Mouse (Mus musculus): ENCODE results near the gene Ulk1.

Ulk1 gene

GRCm38 (mm10) chr5:110772945-110773344 lies 37.0 kb downstream of the Ulk1 start:
- in situ Hi-C loops (cut with MboI; ENCODE audit: unreplicated experiment in 2 of 2), result loop anchor here in 1 of 2 experiments (25.0 kb wide), 1 partner anchor 1211 kb away; the partner anchor contains the start of gene Crlf2

GRCm38 (mm10) chr5:110770448-110771158 lies 39.3 kb downstream of the Ulk1 start, which contains the start of gene Ep400:
Gene Ep400 (minus strand): TSS chr5:110770717.
- in situ Hi-C loops (cut with MboI; ENCODE audit: unreplicated experiment in 2 of 2), result loop anchor here in 1 of 2 experiments (25.0 kb wide), 1 partner anchor 1208 kb away; the partner anchor contains the start of gene Crlf2

- in situ Hi-C loops (cut with MboI; ENCODE audit: unreplicated experiment in 2 of 2), result loop anchor here in 1 of 2 experiments (25.0 kb wide), 1 partner anchor 1208 kb away; the partner anchor contains the start of gene Crlf2
Measured at GRCm38 (mm10) chr5:110770031-110770445, 39.9 kb downstream of the Ulk1 start.

GRCm38 (mm10) chr5:110769272-110769671 lies 40.6 kb downstream of the Ulk1 start:
- in situ Hi-C loops (cut with MboI; ENCODE audit: unreplicated experiment in 2 of 2), result loop anchor here in 1 of 2 experiments (25.0 kb wide), 1 partner anchor 1207 kb away; the partner anchor contains the start of gene Crlf2

- in situ Hi-C loops (cut with MboI; ENCODE audit: unreplicated experiment in 2 of 2), result loop anchor here in 1 of 2 experiments (25.0 kb wide), 1 partner anchor 1202 kb away; the partner anchor contains the start of gene Crlf2
Measured at GRCm38 (mm10) chr5:110763890-110764289, 46.0 kb downstream of the Ulk1 start.

GRCm38 (mm10) chr5:110745021-110745420 lies 64.9 kb downstream of the Ulk1 start:
- in situ Hi-C loops (cut with MboI; ENCODE audit: unreplicated experiment in 2 of 2), result no loop called here

GRCm38 (mm10) chr5:110739496-110740275 lies 70.2 kb downstream of the Ulk1 start:
- in situ Hi-C loops (cut with MboI; ENCODE audit: unreplicated experiment in 2 of 2), result no loop called here

GRCm38 (mm10) chr5:110735606-110736005 lies 74.3 kb downstream of the Ulk1 start:
- in situ Hi-C loops (cut with MboI; ENCODE audit: unreplicated experiment in 2 of 2), result no loop called here

All from v-Abl transformed pro-B cells (cell line).